Mouse (Mus musculus) midbrain, embryonic 10.5 days (tissue): Measurements from ENCODE around the gene Alg9. TPM values are rescaled to one million over a fixed set of nuclear protein-coding genes. Genes with fewer than 3 reads are reported as not detected.

ENCODE experiments used
- DNase-seq: peaks from one replicate; pipeline ENCODE4 v3.0.0-alpha.2; 2017; ENCODE audit warnings: low spot score
- H3K27ac ChIP-seq: fragments of 300-500 bp; sonication (generic); replicated peaks from 2 replicates; pipeline ENCODE4 v1.5.1; 2016; ENCODE audit warnings: mild to moderate bottlenecking
- H3K27me3 ChIP-seq: fragments of 300-500 bp; sonication (generic); 2 replicates; pipeline ENCODE4 v1.6.1; 2016; ENCODE audit warnings: low read depth, mild to moderate bottlenecking; ENCODE audit not compliant: poor library complexity, severe bottlenecking
- H3K36me3 ChIP-seq: fragments of 300-500 bp; sonication (generic); 2 replicates; pipeline ENCODE4 v1.6.1; 2016; ENCODE audit warnings: mild to moderate bottlenecking, moderate library complexity
- H3K4me1 ChIP-seq: fragments of 300-500 bp; sonication (generic); 2 replicates; pipeline ENCODE4 v1.6.1; 2016
- H3K4me3 ChIP-seq: fragments of 300-500 bp; sonication (generic); 2 replicates; pipeline ENCODE4 v1.5.1; 2016; ENCODE audit warnings: mild to moderate bottlenecking, moderate library complexity
- H3K9me3 ChIP-seq: fragments of 300-500 bp; sonication (generic); replicated peaks from 2 replicates; pipeline ENCODE4 v1.6.1; 2016; ENCODE audit warnings: mild to moderate bottlenecking
- WGBS: fragments of 180-500 bp; shearing (Covaris S2); methylation state at CpG from one replicate; pipeline ENCODE4 v1.1.7; 2016; 5-methylcytosine and 5-hydroxymethylcytosine counted together
- polyA plus RNA-seq: library from polyadenylated mRNA; unstranded; fragments of >200 nt; fragmentation: Nextera tagmentation; extraction: Ambion mirVana; gene quantifications from 2 replicates; pipeline ENCODE4 v1.2.1, GENCODE M21; 2016

The Alg9 gene
- polyA plus RNA-seq, 1 experiment from 2014 or later: 38.1 TPM

DNA sequence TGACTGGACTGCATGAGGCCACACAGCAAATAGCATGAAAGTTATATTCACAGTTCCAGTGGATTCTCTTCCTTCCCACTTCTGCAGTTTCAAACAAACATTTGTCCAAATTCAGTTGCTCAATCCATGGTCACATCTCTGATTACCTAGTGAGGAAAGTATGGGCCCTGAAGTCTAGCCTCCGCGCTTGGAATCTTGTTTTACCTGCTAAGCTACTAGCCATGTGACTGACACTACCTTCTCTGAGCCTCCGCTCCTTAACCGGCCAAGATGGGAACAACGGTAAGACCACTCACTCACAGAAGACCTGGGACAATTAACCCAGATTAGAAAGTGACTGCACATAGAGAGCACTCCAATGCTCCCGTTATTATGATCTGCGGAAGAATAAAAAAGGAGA is 29.0 kb upstream of the Alg9 start:
- Histone ChIP-seq H3K36me3 (no peaks in the 10 kb centered on the region), H3K9me3 (no peaks in the 10 kb centered on the region), H3K4me3 (peak overlapping the region; percentile 54), H3K4me1 (peaks cover 10% of the 10 kb centered on the region), H3K27ac (peak overlapping the region; percentile 61; the same call in 1 of the 2 replicates), H3K27me3 (peaks cover 35% of the 10 kb centered on the region)
- no peak for DNase-seq
- WGBS: 12% methylated on average over 7 of the region's 7 CpGs

DNA sequence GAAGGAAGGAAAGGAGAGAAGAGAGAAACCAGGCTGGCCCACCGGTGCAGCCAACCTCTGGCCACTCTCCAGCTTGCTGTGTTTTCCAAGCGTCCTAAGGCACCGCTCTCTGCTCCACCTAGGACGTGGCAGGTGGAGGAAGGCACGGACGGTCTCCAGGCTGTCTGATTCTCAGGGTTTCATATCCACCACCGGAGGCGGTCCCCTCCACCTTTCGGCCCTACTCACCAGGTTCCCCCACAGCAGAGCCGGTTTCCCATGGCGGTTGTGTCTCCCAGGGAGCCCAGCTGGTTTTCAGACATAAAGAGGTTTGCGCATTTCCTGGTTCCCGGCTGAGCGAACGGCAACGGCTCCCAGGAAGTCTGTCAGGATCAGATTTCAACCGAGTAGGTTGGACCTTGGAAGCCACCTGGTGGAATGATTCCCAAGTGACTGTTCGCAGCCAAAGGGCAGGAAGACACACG is 28.6 kb upstream of the Alg9 start, which contains the start of gene 2310030G06Rik:
Gene 2310030G06Rik, minus strand, starts transcription at position 323 of the 464 bp plus-strand sequence.
- peak; percentile 23 for DNase-seq
- peaks cover 10% of the 10 kb centered on the region for H3K4me1 ChIP-seq
- H3K27me3 ChIP-seq: peaks cover 35% of the 10 kb centered on the region
- WGBS: 2% methylated on average over 19 of the region's 19 CpGs
- H3K27ac ChIP-seq: peak within 1 kb of the TSS; percentile 61; the same call in 1 of the 2 replicates
- no peaks in the 10 kb centered on the region for H3K9me3 ChIP-seq
- peak within 1 kb of the TSS; percentile 54 for H3K4me3 ChIP-seq
- no peaks in the 10 kb centered on the region for H3K36me3 ChIP-seq

DNA sequence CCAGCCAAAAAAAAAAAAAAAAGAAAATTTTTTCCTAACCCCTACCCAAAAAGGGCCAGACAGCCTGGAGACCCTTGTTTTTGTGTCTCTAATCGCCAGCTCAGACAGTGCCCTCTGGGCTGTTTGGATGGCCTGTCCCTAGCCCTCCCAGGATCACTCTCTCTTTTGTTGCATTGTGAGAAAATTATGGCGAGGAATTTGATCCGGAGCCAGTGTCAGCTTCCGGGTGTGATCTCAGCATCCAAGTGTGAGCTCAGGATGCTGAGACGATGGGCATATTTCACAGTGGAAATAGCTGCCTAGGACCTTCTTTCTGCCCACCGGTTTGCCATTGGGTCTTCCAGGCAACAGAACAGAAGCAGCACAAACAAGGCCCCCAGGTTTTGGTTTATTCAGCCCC is 24.1 kb upstream of the Alg9 start:
- DNase-seq: no peak
- H3K9me3 ChIP-seq: no peaks in the 10 kb centered on the region
- 76% methylated on average over 6 of the region's 6 CpGs for WGBS
- H3K36me3 ChIP-seq: no peaks in the 10 kb centered on the region
- H3K4me1 ChIP-seq: peaks cover 19% of the 10 kb centered on the region
- H3K27me3 ChIP-seq: peaks cover 40% of the 10 kb centered on the region
- no peak overlapping the region for H3K27ac ChIP-seq
- H3K4me3 ChIP-seq: no peak overlapping the region

DNA sequence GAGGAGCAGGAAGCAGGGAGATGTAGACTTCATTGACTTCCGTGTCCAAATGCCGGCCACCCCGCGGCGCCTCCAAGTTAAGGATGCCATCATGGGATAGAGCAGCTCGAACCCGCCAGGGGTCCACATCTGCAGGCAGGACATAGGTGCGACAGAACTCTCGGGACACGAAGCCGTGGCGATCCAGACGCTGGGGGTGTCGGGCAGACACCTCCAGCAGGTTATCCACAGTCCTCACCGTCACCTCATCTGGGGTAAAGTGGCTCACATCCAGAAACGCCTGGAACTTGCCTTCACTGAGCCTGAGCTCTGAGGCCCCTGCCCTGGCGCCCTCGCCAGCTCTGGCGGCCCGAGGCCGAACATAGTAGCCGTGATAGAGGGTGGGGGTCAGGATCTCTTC is 23.5 kb upstream of the Alg9 start, which contains the start of gene Cryab:
Gene Cryab, plus strand, starts transcription at position 3 of the 400 bp plus-strand sequence.
- Histone ChIP-seq H3K27ac (0 out of 2 replicates have a peak within 1 kb of the TSS, but pooled peaks have one; percentile 24), H3K4me3 (no peak within 1 kb of the TSS)
- WGBS: 75% methylated on average over 22 of the region's 22 CpGs

DNA sequence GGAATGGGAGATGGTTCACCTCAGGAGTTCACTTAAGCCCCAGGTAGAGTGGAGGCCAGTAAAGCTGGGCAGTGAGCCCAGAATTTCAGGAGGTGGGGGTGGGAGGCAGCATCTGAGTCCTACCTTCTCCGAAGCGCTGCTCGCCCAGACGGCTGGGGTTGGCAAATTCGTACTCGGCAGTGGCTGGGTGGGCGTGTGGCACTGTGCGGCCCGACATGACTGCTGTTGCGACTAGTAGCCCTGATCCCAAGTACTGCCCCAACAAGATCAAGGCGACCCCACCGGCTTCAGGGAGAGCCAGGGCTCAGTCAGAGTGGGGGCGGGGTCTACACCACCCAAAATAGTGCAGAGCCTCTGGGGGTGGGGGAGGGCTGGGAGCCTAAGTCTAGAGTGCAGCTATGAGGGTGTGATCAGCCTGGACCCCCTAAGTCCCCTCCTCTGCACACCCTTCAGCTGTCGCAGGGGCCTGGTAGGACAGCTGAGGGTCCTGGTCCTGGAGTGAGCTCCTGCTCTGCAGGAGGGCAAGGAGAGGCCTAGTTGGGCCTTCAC is 22.7 kb upstream of the Alg9 start, which contains the start of gene Hspb2:
Gene Hspb2, minus strand, starts transcription at position 301 of the 549 bp plus-strand sequence.
- Histone ChIP-seq H3K4me1 (peaks cover 9% of the 10 kb centered on the region; the same call in 1 of the 2 replicates), H3K9me3 (no peaks in the 10 kb centered on the region), H3K4me3 (no peak within 1 kb of the TSS), H3K27ac (0 out of 2 replicates have a peak within 1 kb of the TSS, but pooled peaks have one; percentile 24), H3K27me3 (peaks cover 26% of the 10 kb centered on the region), H3K36me3 (no peaks in the 10 kb centered on the region)
- no peak for DNase-seq
- 70% methylated on average over 14 of the region's 14 CpGs for WGBS

More for the DNA sequence above, 23.5 kb upstream of the Alg9 start, which contains the start of gene Cryab:
- DNase-seq: no peak
- Histone ChIP-seq H3K36me3 (no peaks in the 10 kb centered on the region), H3K27me3 (peaks cover 34% of the 10 kb centered on the region), H3K9me3 (no peaks in the 10 kb centered on the region), H3K4me1 (peaks cover 13% of the 10 kb centered on the region)

DNA sequence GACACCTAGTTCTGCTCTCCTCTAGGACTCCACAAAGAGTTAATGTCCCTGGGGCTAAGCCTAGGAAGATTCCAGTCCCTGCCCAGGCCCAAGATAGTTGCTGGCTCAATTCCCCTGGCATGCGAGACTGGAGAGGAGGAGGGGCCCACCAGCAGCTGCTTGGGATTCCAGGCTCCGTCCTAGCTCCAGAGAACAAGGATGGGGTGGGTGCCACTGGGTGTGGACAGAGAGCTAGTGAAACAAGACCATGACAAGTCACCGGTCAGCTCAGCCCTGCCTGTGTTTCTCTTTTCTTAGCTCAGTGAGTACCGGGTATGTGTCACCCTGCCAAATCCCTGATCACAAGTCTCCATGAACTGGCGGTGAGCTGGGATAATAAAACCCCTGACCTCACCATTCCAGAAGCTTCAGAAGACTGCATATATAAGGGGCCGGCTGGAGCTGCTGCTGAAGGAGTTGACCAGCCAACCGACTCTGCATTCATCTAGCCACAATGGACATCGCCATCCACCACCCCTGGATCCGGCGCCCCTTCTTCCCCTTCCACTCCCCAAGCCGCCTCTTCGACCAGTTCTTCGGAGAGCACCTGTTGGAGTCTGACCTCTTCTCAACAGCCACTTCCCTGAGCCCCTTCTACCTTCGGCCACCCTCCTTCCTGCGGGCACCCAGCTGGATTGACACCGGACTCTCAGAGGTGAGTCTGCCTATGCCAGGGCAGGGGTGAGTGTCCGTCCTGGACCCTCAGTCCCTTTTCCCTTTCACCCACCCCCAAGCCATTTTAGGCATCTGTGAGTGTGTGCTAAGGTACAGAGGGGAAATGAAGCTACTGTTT is 21.8 kb upstream of the Alg9 start:
- no peaks in the 10 kb centered on the region for H3K9me3 ChIP-seq
- no peak overlapping the region for H3K27ac ChIP-seq
- no peaks in the 10 kb centered on the region for H3K36me3 ChIP-seq
- no peak overlapping the region for H3K4me3 ChIP-seq
- DNase-seq: no peak
- WGBS: 75% methylated on average over 17 of the region's 17 CpGs
- H3K27me3 ChIP-seq: peaks cover 17% of the 10 kb centered on the region
- peaks cover 9% of the 10 kb centered on the region; the same call in 1 of the 2 replicates for H3K4me1 ChIP-seq

DNA sequence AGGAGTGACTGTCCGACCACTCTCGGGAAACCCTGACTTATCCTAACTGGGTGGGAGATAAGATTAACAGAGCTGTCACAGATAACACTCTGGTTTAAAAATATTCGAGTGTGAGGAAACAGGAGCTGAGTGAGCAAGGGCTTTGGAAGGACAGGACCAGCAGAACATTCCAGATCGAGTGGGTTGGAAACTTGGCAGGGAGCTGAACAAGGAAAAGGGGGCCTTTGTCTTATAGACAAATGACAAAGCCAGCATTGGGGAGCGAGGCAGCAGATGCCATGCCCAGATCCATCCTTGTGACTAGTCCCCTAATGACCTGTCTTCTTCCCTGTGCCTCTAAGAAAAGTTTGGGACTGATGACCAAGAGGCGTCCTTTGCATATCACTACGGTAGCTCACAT is 20.9 kb upstream of the Alg9 start:
- WGBS: 80% methylated on average over 7 of the region's 7 CpGs
- no peak for DNase-seq
- H3K4me3 ChIP-seq: no peak overlapping the region
- H3K27ac ChIP-seq: no peak overlapping the region
- H3K27me3 ChIP-seq: peaks cover 16% of the 10 kb centered on the region
- no peaks in the 10 kb centered on the region for H3K9me3 ChIP-seq
- H3K4me1 ChIP-seq: peaks cover 9% of the 10 kb centered on the region; the same call in 1 of the 2 replicates
- H3K36me3 ChIP-seq: no peaks in the 10 kb centered on the region

DNA sequence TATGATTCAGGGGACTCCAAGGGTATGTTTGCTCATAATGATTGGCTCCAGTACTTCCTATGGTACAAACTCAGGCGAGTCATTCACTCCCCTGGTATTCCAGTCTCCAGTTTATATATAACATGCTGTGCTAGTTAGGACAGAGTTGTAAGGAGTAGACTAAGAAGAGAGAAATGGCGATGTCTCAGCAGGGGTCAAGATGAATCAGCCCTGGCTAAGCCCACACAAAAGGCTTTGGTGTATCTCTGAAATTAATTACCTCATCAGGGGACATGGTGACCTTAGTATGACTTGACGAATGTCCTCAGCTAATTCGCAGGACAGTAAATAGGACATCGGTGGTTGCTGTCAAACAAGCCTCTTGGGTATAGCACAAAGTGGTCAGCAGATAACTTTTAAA is 18.1 kb upstream of the Alg9 start:
- Histone ChIP-seq H3K36me3 (no peaks in the 10 kb centered on the region), H3K4me1 (peaks cover 9% of the 10 kb centered on the region; the same call in 1 of the 2 replicates), H3K27me3 (peaks cover 11% of the 10 kb centered on the region), H3K27ac (no peak overlapping the region), H3K9me3 (no peaks in the 10 kb centered on the region), H3K4me3 (no peak overlapping the region)
- DNase-seq: no peak
- WGBS: 67% methylated on average over 5 of the region's 5 CpGs

DNA sequence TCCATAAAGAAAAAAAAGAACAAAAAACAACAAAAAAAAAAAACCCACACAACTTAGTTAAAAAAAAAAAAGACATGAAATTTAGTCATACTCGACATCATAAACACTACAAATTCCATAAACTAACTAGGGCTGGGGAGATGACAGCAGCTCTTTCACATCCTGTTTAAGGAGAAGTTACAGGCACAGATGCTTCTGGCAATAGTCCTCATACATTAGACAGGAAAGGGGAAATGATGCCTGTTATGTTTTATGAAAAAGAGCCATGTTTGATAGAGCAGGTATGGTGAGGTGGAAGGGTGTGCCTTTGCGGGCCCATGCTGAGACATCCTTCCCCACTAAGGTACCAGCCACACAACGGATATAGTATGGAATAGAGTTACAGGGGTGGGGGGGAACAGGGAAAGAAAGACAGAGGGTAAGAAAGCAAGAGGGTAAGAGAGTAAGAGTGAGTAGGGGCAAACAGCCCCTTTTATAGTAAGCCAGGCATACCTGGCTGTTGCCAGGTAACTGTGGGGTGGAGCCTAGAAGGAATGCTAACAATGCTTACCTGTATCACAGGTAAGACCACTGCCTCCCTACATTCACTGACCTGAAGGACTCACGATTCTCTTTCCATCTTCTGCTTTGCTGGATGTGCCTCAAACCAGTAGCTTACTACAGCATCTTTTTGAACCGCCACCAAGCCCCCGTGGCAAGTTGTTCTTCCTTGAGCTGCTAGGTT is 13.1 kb upstream of the Alg9 start:
- Histone ChIP-seq H3K4me1 (no peaks in the 10 kb centered on the region), H3K27me3 (no peaks in the 10 kb centered on the region), H3K4me3 (no peak overlapping the region), H3K27ac (no peak overlapping the region), H3K9me3 (no peaks in the 10 kb centered on the region), H3K36me3 (no peaks in the 10 kb centered on the region)
- no peak for DNase-seq
- 72% methylated on average over 6 of the region's 6 CpGs for WGBS

DNA sequence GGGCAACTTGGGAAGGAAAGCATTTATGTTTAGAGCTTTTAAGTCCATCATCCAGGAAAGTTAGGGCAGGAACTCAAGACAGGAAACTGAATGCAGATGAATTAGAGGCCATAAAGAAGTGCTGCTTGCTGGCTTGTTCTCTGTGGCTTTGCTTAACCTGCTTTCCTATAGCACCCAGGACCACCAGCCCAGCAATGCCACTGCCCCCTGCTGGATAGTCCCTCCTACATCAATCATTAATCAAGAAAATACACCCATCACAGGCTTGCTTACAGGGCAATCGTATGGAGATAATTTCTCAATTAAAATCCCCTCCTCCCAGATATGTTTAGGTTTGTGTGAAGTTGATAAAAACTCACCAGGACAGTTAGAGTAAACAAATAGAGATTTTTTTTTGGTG is 11.5 kb upstream of the Alg9 start:
- DNase-seq: no peak
- H3K36me3 ChIP-seq: no peaks in the 10 kb centered on the region
- no peak overlapping the region for H3K27ac ChIP-seq
- H3K9me3 ChIP-seq: no peaks in the 10 kb centered on the region
- peaks cover 9% of the 10 kb centered on the region for H3K4me1 ChIP-seq
- WGBS: 78% methylated on average over 1 of the region's 1 CpGs
- no peaks in the 10 kb centered on the region for H3K27me3 ChIP-seq
- no peak overlapping the region for H3K4me3 ChIP-seq

DNA sequence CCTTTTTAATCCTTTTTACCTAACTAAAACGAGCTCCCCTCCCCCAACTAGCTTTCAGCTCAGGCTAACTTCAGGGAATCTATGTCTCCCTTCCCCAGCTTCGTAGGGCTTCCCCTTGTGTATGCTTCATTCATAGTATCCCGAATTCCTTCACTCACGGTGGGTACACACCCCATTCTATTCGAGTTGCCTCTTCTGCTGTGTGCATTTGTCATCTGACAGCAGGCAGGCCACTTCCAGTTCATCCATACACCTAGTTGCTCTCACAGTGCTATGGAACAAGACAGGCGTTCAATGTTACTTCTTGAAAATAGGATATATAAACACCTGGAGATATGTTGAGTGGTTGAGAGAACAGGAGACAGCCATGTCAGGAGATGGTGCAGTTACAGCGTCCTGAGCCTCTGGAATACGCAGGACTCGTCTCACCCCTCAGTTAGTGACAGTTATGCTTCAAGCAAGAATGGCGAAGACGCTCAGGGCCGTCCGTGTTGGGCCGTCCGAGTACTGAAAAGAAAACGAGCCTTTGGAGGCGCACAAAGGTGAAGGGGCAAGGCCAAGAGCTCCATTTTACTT is 7.2 kb upstream of the Alg9 start:
- 9% methylated on average over 17 of the region's 17 CpGs for WGBS
- Histone ChIP-seq H3K4me3 (peak overlapping the region; percentile 76), H3K36me3 (peaks cover 12% of the 10 kb centered on the region; the same call in 1 of the 2 replicates), H3K27ac (peak overlapping the region; percentile 93), H3K4me1 (peaks cover 18% of the 10 kb centered on the region), H3K9me3 (no peaks in the 10 kb centered on the region), H3K27me3 (no peaks in the 10 kb centered on the region)
- no peak for DNase-seq
